Mouse (Mus musculus) urinary bladder, postnatal 0 days (tissue): ENCODE results near the gene Dcaf1. TPM values are rescaled to one million over a fixed set of nuclear protein-coding genes. Genes with fewer than 3 reads are reported as not detected.

ENCODE experiments used
- polyA plus RNA-seq: library from polyadenylated mRNA; unstranded; fragments of >200 nt; fragmentation: Nextera tagmentation; extraction: Ambion mirVana; gene quantifications from 2 replicates; pipeline ENCODE4 v1.2.1, GENCODE M21; 2015

The Dcaf1 gene
- polyA plus RNA-seq: 5.7 and 7.8 TPM in 2 replicates

DNA sequence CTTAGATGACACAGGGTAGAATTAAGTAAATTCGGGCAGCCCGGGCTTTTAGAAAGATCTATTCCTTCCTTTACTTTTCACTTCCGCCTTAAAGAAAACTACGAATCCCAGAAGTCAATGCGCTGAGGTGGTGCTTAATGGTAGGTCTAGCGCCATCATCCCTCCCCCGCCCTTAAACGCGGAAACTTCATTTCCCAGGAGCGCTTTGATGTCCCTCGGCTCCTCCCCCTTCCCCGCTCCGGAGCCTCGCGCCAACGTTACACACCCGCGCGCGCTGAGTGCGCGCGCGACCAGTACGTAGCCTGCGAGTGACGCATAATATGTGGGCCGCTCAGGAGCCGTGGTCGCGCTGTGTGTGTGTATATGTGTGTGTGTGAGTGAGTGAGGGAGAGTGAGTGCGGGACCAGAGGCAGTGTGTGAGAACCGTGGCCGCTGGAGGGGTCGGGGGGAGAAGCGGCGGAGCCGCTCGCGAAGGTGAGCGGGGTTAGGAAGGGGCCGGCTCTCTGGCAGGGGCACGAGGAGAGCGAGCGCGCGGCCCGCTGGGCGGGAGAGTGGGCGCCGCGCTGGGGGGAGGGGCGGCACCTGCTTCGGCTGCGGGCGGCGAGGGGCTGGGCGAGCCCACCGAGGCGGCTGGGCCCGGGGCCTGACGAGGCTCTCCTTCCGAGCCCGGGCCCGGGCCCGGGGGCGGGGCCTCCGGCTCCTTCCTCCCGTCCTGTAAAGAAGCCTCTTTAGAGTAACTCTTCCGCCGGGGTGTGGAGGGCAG lies at the start of gene Dcaf1:
Dcaf1 (plus strand) TSS at position 257 of the 763 bp plus-strand sequence.

DNA sequence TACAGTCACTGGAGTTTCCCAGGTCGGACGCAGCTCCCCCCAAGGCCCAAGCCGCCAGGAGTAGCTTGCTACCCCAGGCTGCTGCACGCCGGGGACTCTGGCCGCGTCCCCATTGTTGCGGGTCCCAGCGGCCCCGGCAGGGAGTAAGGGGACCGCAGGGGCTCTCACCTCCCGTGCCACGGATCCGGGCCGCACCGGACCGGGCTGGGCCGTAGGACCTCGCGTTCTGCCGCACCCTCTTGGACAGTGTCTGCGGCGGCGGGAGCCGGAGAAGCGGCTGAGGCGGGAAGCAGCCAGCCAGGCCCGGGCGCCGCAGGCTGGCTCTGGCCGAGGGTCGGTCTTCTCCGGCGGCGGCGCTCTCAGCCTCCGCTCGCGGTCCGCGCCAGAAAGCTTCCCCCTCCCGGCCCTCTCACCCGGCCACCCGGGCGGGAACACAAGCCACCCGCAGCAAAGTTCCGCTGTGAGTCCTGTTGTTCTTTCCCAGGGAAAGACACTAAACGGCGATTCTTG lies 32.8 kb upstream of the Dcaf1 start, which contains the start of gene Rad54l2:
Rad54l2 (minus strand) TSS at position 383 of the 510 bp plus-strand sequence.

DNA sequence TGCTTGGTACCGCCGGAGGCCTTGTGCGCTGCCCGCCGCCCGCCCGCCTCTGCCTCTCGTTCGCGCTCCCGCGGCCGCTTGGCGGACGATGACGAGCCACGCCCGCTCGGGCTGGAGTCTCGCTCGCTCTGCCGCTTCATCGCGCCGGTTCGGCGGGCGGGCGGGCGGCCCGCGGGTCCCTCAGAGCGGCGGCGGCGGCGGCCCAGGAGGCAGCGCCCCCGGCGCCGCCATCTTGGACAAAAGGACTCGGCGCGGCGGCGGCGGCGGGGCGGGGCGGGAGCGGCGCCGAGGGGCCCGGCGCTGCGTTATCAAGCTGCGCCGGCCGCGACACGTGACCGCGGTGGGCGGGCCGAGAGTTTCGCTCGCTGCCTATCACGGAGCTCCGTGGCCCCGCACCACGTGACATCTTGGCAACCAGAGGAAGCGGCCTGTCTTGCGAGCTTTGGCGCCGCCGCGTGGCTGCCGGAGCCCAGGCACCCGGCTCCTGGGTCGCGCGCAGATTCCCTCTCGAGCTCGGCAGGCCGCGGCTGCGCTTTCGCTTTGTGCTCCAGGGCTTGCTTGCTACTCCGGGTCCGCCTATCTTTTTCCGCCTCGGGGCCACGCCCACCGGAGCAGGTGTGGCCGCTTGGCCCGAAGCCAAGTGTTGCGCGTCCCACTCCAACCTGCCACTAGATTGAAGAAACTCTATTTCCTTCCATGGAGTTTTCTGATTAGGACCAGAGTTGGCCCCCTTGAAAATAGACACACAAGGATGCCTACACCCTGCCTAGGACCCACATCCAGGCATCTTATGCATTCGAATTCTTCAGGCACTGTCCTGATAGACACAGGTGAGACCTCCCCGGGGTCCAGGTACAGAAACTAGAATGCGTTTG lies 65.4 kb downstream of the Dcaf1 start, which contains the start of gene Rbm15b:
Rbm15b (minus strand) TSS at position 601 of the 875 bp plus-strand sequence.

DNA sequence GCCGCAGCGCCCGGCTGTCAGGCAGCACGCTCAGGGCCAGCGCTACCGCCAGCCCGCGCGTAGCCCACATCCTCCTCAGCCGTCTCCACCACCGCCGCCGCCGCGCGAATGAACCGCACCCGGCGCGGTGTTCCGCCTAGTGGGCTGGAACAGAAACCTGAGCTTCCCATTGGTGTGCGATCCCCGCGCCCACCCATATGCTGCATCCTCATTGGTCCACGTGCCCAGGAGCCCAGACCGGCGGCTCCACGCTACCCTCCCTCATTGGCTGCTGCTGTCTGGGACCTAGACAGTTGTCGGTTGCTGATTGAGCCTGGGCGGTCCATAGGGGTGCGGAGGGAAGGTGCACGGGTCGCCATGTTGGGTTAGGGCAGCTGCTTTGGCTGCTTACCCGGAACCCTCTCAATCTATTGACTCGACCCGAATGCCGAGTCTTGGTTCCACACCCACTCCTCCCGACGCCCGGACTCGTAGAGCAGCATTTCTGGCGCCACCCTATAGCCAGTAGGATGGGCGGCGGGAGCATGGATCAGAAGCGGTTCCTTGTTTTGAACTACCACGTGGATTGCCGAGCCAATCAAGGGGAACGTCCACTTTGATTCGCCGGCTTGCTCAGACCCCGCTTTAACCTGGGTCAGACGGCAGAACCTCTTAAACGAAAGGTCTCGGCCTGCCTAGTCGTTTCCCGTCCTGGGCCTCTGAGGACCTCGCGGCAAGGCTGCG lies 70.3 kb downstream of the Dcaf1 start, which contains the start of gene Manf:
Manf (minus strand) TSS at position 151 of the 723 bp plus-strand sequence.

Other genes with a start within 250 kb of the Dcaf1 start
- gene Iqcf6, start 195.3 kb upstream of the Dcaf1 start, polyA plus RNA-seq: not detected in 2 replicates
- not detected in 2 replicates for gene Grm2, start 165.8 kb upstream of the Dcaf1 start, polyA plus RNA-seq
- gene Tex264, start 135.9 kb upstream of the Dcaf1 start, polyA plus RNA-seq: 65.0 and 76.5 TPM in 2 replicates
- 2.5 TPM in 2 replicates for gene Rad54l2, start 32.7 kb upstream of the Dcaf1 start, polyA plus RNA-seq
- gene Rbm15b, start 65.6 kb downstream of the Dcaf1 start, polyA plus RNA-seq: 3.2 and 4.3 TPM in 2 replicates
- gene Manf, start 70.1 kb downstream of the Dcaf1 start, polyA plus RNA-seq: 175 and 238 TPM in 2 replicates